Mouse (Mus musculus): ENCODE data around the gene Nectin2.

DNA sequence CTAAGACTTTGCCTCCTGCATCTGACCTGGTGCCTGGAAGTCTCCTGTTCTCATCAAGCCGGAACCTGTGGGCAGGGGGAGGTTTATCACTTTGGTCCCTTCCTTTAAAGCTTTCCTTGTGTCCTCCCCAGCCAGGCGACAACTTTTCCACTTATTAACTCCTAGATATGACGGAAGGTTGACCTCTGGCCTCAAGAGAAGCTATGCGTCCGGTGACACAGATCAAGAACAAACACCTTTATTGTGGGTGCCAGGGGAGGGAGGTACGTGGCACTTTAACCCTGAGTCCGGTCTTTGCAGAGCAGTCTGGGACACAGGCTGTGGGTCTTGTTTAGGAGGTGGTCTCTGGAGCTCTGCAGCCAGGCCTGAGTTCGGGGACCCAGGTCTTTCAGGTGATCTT lies 72.4 kb downstream of the Nectin2 start, which contains the start of gene Apoc2:
- TF ChIP-seq CTCF (IDR thresholded peaks at IDR 0.05; ENCODE audit: low read depth, low read length) = no peak
- no peak for TF ChIP-seq POLR2A (IDR thresholded peaks at IDR 0.05; ENCODE audit: borderline replicate concordance, low read depth, low read length)
